Mouse (Mus musculus) liver (tissue): Measurements from ENCODE around the gene Hspb2.
A peak's percentile ranks its signal among the peaks of the same experiment; 100 is the strongest.

Experiments
- DNase-seq: peaks from one replicate; pipeline ENCODE4 v3.0.0-alpha.2; 2020; ENCODE audit warnings: mixed read lengths

The Hspb2 gene

GRCm38 (mm10) chr9:50746214-50746677, 5.9 kb downstream of the Hspb2 start, which contains the start of gene 2310030G06Rik:
2310030G06Rik (minus strand) TSS chr9:50746536.
- peak; percentile 41 for DNase-seq

- no peak for DNase-seq
Observed at GRCm38 (mm10) chr9:50745806-50746205, 6.3 kb downstream of the Hspb2 start.

GRCm38 (mm10) chr9:50742744-50743143, 9.4 kb downstream of the Hspb2 start:
- no peak for DNase-seq

GRCm38 (mm10) chr9:50742261-50742660, 9.9 kb downstream of the Hspb2 start:
- DNase-seq = no peak

- no peak for DNase-seq
Observed at GRCm38 (mm10) chr9:50740867-50741784, 11.0 kb downstream of the Hspb2 start.

GRCm38 (mm10) chr9:50738914-50739870, 13.0 kb downstream of the Hspb2 start, which contains the start of gene Dixdc1:
Dixdc1 (minus strand) TSS chr9:50739517.
- peak; percentile 93 for DNase-seq

GRCm38 (mm10) chr9:50734989-50735388, 17.2 kb downstream of the Hspb2 start:
- peak; percentile 33 for DNase-seq

- no peak for DNase-seq
Observed at GRCm38 (mm10) chr9:50732560-50732959, 19.6 kb downstream of the Hspb2 start.

GRCm38 (mm10) chr9:50729600-50729999, 22.6 kb downstream of the Hspb2 start:
- no peak for DNase-seq

- peak; percentile 63 for DNase-seq
Observed at GRCm38 (mm10) chr9:50727925-50728651, 24.1 kb downstream of the Hspb2 start.

- no peak for DNase-seq
Observed at GRCm38 (mm10) chr9:50727171-50727924, 24.8 kb downstream of the Hspb2 start.

GRCm38 (mm10) chr9:50725921-50726590, 26.1 kb downstream of the Hspb2 start:
- DNase-seq = no peak

- DNase-seq = no peak
Observed at GRCm38 (mm10) chr9:50724661-50725330, 27.4 kb downstream of the Hspb2 start.

- no peak for DNase-seq
Observed at GRCm38 (mm10) chr9:50724147-50724546, 28.0 kb downstream of the Hspb2 start.

- DNase-seq = peak; percentile 11
Observed at GRCm38 (mm10) chr9:50723406-50723805, 28.7 kb downstream of the Hspb2 start.

GRCm38 (mm10) chr9:50722451-50722911, 29.7 kb downstream of the Hspb2 start:
- DNase-seq = no peak

GRCm38 (mm10) chr9:50721061-50721460, 31.1 kb downstream of the Hspb2 start:
- DNase-seq = no peak

- DNase-seq = no peak
Observed at GRCm38 (mm10) chr9:50718878-50719277, 33.3 kb downstream of the Hspb2 start.

GRCm38 (mm10) chr9:50714188-50714587, 38.0 kb downstream of the Hspb2 start:
- DNase-seq = no peak

GRCm38 (mm10) chr9:50711337-50711736, 40.8 kb downstream of the Hspb2 start:
- DNase-seq = no peak
